Mouse (Mus musculus) 3134 (cell line): ENCODE results near the gene Psma4.
"Not testable (repeated sequence)": the region's sequence is repeated elsewhere in the genome, so short reads cannot be mapped to it uniquely, and the experiment has no call there.

Source experiments
- DNase-seq: peaks from one replicate; pipeline ENCODE4 v3.0.0-alpha.2; 2011; ENCODE audit warnings: low spot score; ENCODE audit not compliant: insufficient read length; ENCODE audit errors: extremely low read depth

The Psma4 gene

GRCm38 (mm10) chr9:54950575-54951321, at the start of gene Psma4, which contains the start of gene AY074887:
Gene Psma4, plus strand, starts transcription at chr9:54950790.
Gene AY074887, minus strand, starts transcription at chr9:54950998.
- DNase-seq: peak; percentile 89

GRCm38 (mm10) chr9:54909446-54909845, 41.1 kb upstream of the Psma4 start:
- no peak for DNase-seq

- no peak for DNase-seq
Observed at GRCm38 (mm10) chr9:54915576-54915975, 35.0 kb upstream of the Psma4 start.

- no peak for DNase-seq
Observed at GRCm38 (mm10) chr9:54916401-54916800, 34.2 kb upstream of the Psma4 start.

GRCm38 (mm10) chr9:54917010-54917677, 33.4 kb upstream of the Psma4 start, which contains the start of gene Hykk:
Gene Hykk, plus strand, starts transcription at chr9:54917283.
- peak; percentile 5 for DNase-seq

- no peak for DNase-seq
Observed at GRCm38 (mm10) chr9:54918191-54918590, 32.4 kb upstream of the Psma4 start.

GRCm38 (mm10) chr9:54918781-54919180, 31.8 kb upstream of the Psma4 start:
- DNase-seq: no peak

GRCm38 (mm10) chr9:54919946-54920345, 30.6 kb upstream of the Psma4 start:
- DNase-seq: no peak

GRCm38 (mm10) chr9:54930741-54931140, 19.8 kb upstream of the Psma4 start:
- no peak for DNase-seq

GRCm38 (mm10) chr9:54931765-54932164, 18.8 kb upstream of the Psma4 start:
- DNase-seq: no peak

GRCm38 (mm10) chr9:54932379-54932778, 18.2 kb upstream of the Psma4 start:
- DNase-seq: no peak

GRCm38 (mm10) chr9:54942071-54942470, 8.5 kb upstream of the Psma4 start:
- no peak for DNase-seq

GRCm38 (mm10) chr9:54944467-54944866, 6.1 kb upstream of the Psma4 start:
- no peak for DNase-seq

GRCm38 (mm10) chr9:54946256-54946655, 4.3 kb upstream of the Psma4 start:
- DNase-seq: no peak

GRCm38 (mm10) chr9:54949465-54949864, 1.1 kb upstream of the Psma4 start:
- DNase-seq: no peak

GRCm38 (mm10) chr9:54950162-54950561, 428 bp upstream of the Psma4 start:
- not testable (repeated sequence) for DNase-seq

- no peak for DNase-seq
Observed at GRCm38 (mm10) chr9:54961059-54961458, 10.5 kb downstream of the Psma4 start.

- no peak for DNase-seq
Observed at GRCm38 (mm10) chr9:54963669-54964068, 13.1 kb downstream of the Psma4 start.

GRCm38 (mm10) chr9:54969972-54970637, 19.5 kb downstream of the Psma4 start:
- no peak for DNase-seq

- DNase-seq: no peak
Observed at GRCm38 (mm10) chr9:54980674-54981073, 30.1 kb downstream of the Psma4 start, which contains the start of gene Chrna5. Gene Chrna5, plus strand, starts transcription at chr9:54980880.
